Mouse (Mus musculus) embryonic facial prominence, embryonic 12.5 days (tissue): ENCODE data around the gene Tmem101. TPM values are rescaled to one million over a fixed set of nuclear protein-coding genes. Genes with fewer than 3 reads are reported as not detected.
"Not testable (repeated sequence)": the region's sequence is repeated elsewhere in the genome, so short reads cannot be mapped to it uniquely, and the experiment has no call there.

ENCODE experiments used
- ATAC-seq: fragments of 200-750 bp; cut with Nextera tagmentation; 2 replicates; pipeline ENCODE4 v1.8.0; 2017; ENCODE audit not compliant: insufficient number of reproducible peaks, insufficient read depth, low FRiP score, low TSS enrichment
- H3K27ac ChIP-seq: fragments of 300-500 bp; sonication (generic); 2 replicates; pipeline ENCODE4 v1.5.1; 2016; ENCODE audit warnings: mild to moderate bottlenecking
- H3K27me3 ChIP-seq: fragments of 300-500 bp; sonication (generic); 2 replicates; pipeline ENCODE4 v1.6.1; 2016; ENCODE audit warnings: mild to moderate bottlenecking, moderate library complexity
- H3K36me3 ChIP-seq: fragments of 300-500 bp; sonication (generic); 2 replicates; pipeline ENCODE4 v1.6.1; 2016; ENCODE audit warnings: mild to moderate bottlenecking
- H3K4me1 ChIP-seq: fragments of 300-500 bp; sonication (generic); 2 replicates; pipeline ENCODE4 v1.6.1; 2016
- H3K4me2 ChIP-seq: fragments of 300-500 bp; sonication (generic); replicated peaks from 2 replicates; pipeline ENCODE4 v1.6.1; 2016; ENCODE audit warnings: mild to moderate bottlenecking, moderate library complexity
- H3K4me3 ChIP-seq: fragments of 300-500 bp; sonication (generic); 2 replicates; pipeline ENCODE4 v1.5.1; 2016; ENCODE audit warnings: mild to moderate bottlenecking
- H3K9ac ChIP-seq: fragments of 300-500 bp; sonication (generic); 2 replicates; pipeline ENCODE4 v1.6.1; 2016; ENCODE audit warnings: mild to moderate bottlenecking, moderate library complexity
- H3K9me3 ChIP-seq: fragments of 300-500 bp; sonication (generic); 2 replicates; pipeline ENCODE4 v1.6.1; 2016; ENCODE audit warnings: mild to moderate bottlenecking, moderate library complexity
- WGBS: fragments of 180-500 bp; shearing (Covaris S2); methylation state at CpG from one replicate; pipeline ENCODE4 v1.1.7; 2016; 5-methylcytosine and 5-hydroxymethylcytosine counted together
- polyA plus RNA-seq: library from polyadenylated mRNA; unstranded; fragments of >200 nt; fragmentation: Nextera tagmentation; extraction: Ambion mirVana; gene quantifications from 2 replicates; pipeline ENCODE4 v1.2.1, GENCODE M21; 2016

The Tmem101 gene
- polyA plus RNA-seq, 1 experiment from 2014 or later: 44.3 TPM

DNA sequence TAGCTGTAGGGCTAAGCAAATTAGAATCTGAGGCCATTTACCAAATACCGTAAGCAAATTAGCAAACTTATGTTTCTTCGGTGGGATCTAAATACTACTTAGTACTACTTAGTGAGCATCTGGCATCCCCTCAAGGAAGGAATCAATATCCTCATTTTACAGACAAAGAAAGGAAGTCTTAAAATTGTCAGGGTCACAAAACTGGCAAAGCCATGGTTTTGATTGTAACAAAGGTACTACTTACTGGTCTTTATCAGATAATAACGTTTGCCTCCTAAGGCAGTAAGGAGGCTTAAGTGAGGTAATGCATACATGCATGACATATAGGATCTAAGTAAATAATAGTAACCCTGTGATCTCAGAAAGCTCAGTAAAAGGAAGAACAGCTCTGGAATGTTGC, 29.5 kb upstream of the Tmem101 start:
- peaks cover 14% of the 10 kb centered on the region for H3K36me3 ChIP-seq
- no peak overlapping the region for H3K9ac ChIP-seq
- WGBS: 49% methylated on average over 3 of the region's 3 CpGs
- no peaks in the 10 kb centered on the region for H3K27me3 ChIP-seq
- H3K27ac ChIP-seq: 0 out of 2 replicates have a peak overlapping the region, but pooled peaks have one; percentile 92
- peaks cover 21% of the 10 kb centered on the region for H3K4me1 ChIP-seq
- H3K4me3 ChIP-seq: peak overlapping the region; percentile 92
- ATAC-seq: no peak
- H3K4me2 ChIP-seq: peak overlapping the region; percentile 65
- no peaks in the 10 kb centered on the region for H3K9me3 ChIP-seq

GRCm38 (mm10) chr11:102184646-102185495, 28.7 kb upstream of the Tmem101 start, which contains the start of gene Lsm12:
Lsm12 (minus strand) TSS chr11:102185296.
- H3K36me3 ChIP-seq: peaks cover 14% of the 10 kb centered on the region
- no peaks in the 10 kb centered on the region for H3K9me3 ChIP-seq
- peak within 1 kb of the TSS; percentile 89 for H3K9ac ChIP-seq
- peak; percentile 67 for ATAC-seq
- peaks cover 17% of the 10 kb centered on the region for H3K4me1 ChIP-seq
- WGBS: 1% methylated on average over 68 of the region's 70 CpGs
- H3K27me3 ChIP-seq: no peaks in the 10 kb centered on the region
- H3K27ac ChIP-seq: peak within 1 kb of the TSS; percentile 92
- H3K4me3 ChIP-seq: peak within 1 kb of the TSS; percentile 92
- H3K4me2 ChIP-seq: peak within 1 kb of the TSS; percentile 65

DNA sequence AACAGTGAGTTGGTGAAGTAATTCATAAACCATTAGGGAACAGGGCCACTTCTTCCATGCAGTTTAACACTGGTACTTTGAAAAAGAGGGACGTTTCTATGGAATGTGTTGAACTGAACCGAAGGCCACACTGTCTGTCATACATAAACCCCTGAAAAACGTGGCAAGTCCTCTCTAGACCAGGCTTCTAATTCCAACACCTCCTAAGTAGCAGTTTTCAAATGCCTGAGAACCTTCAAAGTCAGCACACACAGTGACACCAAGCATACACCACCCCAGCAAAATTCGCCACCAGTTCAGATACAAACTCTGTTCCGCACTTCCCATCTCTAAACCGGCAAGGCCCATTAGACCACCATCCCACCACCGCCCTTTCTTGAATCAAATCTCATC, 28.0 kb upstream of the Tmem101 start:
- Histone ChIP-seq H3K4me1 (peaks cover 17% of the 10 kb centered on the region), H3K9ac (peak overlapping the region; percentile 89), H3K27me3 (no peaks in the 10 kb centered on the region), H3K4me3 (peak overlapping the region; percentile 92), H3K9me3 (no peaks in the 10 kb centered on the region), H3K4me2 (peak overlapping the region; percentile 65), H3K36me3 (peaks cover 14% of the 10 kb centered on the region), H3K27ac (peak overlapping the region; percentile 92)
- no peak for ATAC-seq
- 6% methylated on average over 7 of the region's 7 CpGs for WGBS

- Histone ChIP-seq H3K27me3 (no peaks in the 10 kb centered on the region), H3K4me3 (no peak overlapping the region), H3K4me2 (no peak overlapping the region), H3K9me3 (no peaks in the 10 kb centered on the region), H3K27ac (no peak overlapping the region), H3K4me1 (peaks cover 13% of the 10 kb centered on the region), H3K36me3 (peaks cover 44% of the 10 kb centered on the region), H3K9ac (no peak overlapping the region)
- no peak for ATAC-seq
Observed at GRCm38 (mm10) chr11:102179836-102180235, 23.6 kb upstream of the Tmem101 start.

DNA sequence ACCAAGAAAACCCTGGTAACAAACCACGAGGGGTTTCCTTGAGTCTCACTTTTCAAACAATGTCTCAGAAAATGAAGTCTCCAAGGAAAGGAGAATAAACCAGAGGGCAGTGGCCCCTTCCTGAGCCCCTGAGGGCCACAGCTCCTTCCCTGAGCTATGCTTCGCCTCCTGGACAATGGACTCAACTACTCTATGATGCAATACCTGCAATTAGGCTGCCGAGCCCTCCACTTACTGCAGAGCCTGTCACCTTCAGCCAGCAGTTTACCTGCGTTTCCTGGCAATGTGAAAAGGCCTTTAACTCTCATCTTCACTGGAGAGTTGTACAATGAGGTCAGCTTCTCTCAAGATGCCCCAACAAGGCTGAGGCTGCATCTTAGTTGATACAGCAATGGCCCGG, 12.5 kb upstream of the Tmem101 start:
- WGBS: 84% methylated on average over 5 of the region's 5 CpGs
- H3K9me3 ChIP-seq: no peaks in the 10 kb centered on the region
- no peak overlapping the region for H3K4me3 ChIP-seq
- ATAC-seq: no peak
- no peaks in the 10 kb centered on the region for H3K4me1 ChIP-seq
- H3K4me2 ChIP-seq: no peak overlapping the region
- H3K27me3 ChIP-seq: no peaks in the 10 kb centered on the region
- H3K27ac ChIP-seq: no peak overlapping the region
- no peak overlapping the region for H3K9ac ChIP-seq
- peaks cover 50% of the 10 kb centered on the region for H3K36me3 ChIP-seq

DNA sequence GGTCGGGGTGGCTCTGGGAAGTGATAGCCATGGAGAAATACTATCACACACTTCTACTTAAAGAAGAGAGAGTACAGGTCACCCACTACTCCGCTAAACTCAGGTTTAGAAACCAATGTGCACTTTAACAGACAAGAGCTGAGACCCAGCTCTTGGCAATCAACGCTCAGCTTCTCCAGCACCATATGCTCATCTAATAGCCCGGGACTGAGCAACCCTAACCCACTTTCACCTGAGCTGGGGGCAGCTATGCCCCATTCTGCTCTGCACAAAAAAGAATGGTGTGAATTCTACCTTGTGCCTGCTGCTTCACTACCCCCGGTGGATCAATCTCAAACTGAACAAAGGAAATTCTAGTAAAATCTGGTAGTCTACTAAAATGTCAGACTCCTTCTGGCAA, 11.3 kb upstream of the Tmem101 start:
- H3K27me3 ChIP-seq: no peaks in the 10 kb centered on the region
- H3K27ac ChIP-seq: no peak overlapping the region
- no peaks in the 10 kb centered on the region for H3K4me1 ChIP-seq
- no peak overlapping the region for H3K9ac ChIP-seq
- no peak overlapping the region for H3K4me3 ChIP-seq
- H3K4me2 ChIP-seq: no peak overlapping the region
- 93% methylated on average over 5 of the region's 5 CpGs for WGBS
- no peaks in the 10 kb centered on the region for H3K9me3 ChIP-seq
- ATAC-seq: no peak
- peaks cover 56% of the 10 kb centered on the region for H3K36me3 ChIP-seq

GRCm38 (mm10) chr11:102165971-102166722, 9.9 kb upstream of the Tmem101 start:
- Histone ChIP-seq H3K27ac (no peak overlapping the region), H3K4me3 (no peak overlapping the region), H3K4me1 (no peaks in the 10 kb centered on the region), H3K27me3 (no peaks in the 10 kb centered on the region), H3K4me2 (no peak overlapping the region), H3K9me3 (no peaks in the 10 kb centered on the region), H3K36me3 (peaks cover 68% of the 10 kb centered on the region), H3K9ac (no peak overlapping the region)
- WGBS: 76% methylated on average over 6 of the region's 6 CpGs
- no peak for ATAC-seq

DNA sequence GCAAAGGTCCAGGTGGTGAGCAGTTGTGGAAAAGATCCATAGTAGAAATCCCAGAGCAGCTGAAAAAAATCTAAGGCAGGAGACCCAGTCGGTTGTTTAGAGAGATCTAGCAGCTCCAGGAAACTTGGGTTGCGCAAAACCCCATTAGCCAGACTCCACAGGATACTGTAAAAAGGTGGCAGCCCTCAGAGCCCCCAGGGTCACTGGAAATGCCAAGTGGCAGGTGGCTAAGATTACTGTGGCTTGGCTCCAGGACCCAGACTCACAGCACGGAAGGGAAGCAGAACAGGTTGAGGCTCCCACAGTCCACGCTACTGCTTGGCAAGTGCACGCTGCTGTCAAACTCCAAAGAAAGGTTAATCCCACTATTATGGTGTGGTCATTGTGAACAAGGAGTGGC, 3.6 kb upstream of the Tmem101 start:
- no peak for ATAC-seq
- 77% methylated on average over 5 of the region's 5 CpGs for WGBS
- no peak overlapping the region for H3K27ac ChIP-seq
- H3K4me3 ChIP-seq: no peak overlapping the region
- no peak overlapping the region for H3K9ac ChIP-seq
- H3K4me2 ChIP-seq: no peak overlapping the region
- peaks cover 9% of the 10 kb centered on the region for H3K4me1 ChIP-seq
- H3K9me3 ChIP-seq: no peaks in the 10 kb centered on the region
- H3K27me3 ChIP-seq: no peaks in the 10 kb centered on the region
- H3K36me3 ChIP-seq: peaks cover 35% of the 10 kb centered on the region

- H3K27me3 ChIP-seq, H3K4me3 ChIP-seq, H3K4me1 ChIP-seq, H3K4me2 ChIP-seq, H3K9me3 ChIP-seq, ATAC-seq, H3K9ac ChIP-seq, H3K27ac ChIP-seq: not testable (repeated sequence)
- 81% methylated on average over 2 of the region's 2 CpGs for WGBS
- H3K36me3 ChIP-seq: peaks cover 28% of the 10 kb centered on the region
Observed at GRCm38 (mm10) chr11:102158024-102158423, 1.8 kb upstream of the Tmem101 start.

GRCm38 (mm10) chr11:102156786-102157089, 534 bp upstream of the Tmem101 start:
- no peak overlapping the region for H3K9ac ChIP-seq
- WGBS: 6% methylated on average over 1 of the region's 1 CpGs
- H3K9me3 ChIP-seq: no peaks in the 10 kb centered on the region
- no peaks in the 10 kb centered on the region for H3K27me3 ChIP-seq
- peaks cover 25% of the 10 kb centered on the region for H3K36me3 ChIP-seq
- no peak overlapping the region for H3K4me3 ChIP-seq
- H3K27ac ChIP-seq: no peak overlapping the region
- peaks cover 9% of the 10 kb centered on the region for H3K4me1 ChIP-seq
- H3K4me2 ChIP-seq: no peak overlapping the region
- ATAC-seq: no peak

DNA sequence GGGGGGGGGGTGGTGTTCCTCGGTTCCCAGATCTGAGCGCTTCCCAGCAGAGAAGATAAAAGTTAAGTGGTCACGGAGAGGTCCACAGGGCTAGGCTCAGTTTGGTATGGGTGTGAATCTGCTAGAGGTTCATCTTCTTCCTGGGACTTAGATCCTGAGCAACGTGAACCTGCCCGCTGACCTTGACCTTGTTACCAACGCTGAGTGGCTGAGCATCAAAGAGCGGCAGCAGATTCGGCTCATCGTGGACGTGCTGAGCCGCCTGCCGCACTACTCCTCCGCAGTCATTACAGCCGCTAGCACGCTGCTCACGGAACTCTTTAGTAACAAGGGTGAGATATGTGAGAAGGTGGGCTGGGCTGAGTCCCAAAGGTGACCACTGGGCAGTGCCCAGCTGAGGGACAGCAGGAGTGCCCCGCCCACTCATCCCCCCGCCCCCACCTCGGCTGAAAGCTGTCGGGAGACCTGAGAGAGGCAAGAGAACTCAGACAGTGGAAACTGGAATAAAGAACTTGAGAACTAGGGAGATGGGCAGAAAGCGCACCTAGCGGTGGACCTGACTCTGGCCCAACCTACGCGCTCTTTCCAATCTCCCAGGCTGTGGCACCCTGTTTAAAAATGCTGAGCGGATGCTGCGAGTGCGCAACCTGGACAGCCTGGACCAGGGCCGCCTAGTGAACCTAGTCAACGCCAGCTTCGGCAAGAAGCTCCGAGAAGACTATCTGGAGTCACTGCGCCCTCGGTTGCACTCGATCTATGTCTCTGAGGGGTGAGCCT, 8.8 kb downstream of the Tmem101 start:
- H3K4me2 ChIP-seq: peak overlapping the region; percentile 27; the same call in 1 of the 2 replicates
- H3K9ac ChIP-seq: no peak overlapping the region
- peak overlapping the region; percentile 13; the same call in 1 of the 2 replicates for H3K4me3 ChIP-seq
- peaks cover 25% of the 10 kb centered on the region for H3K4me1 ChIP-seq
- ATAC-seq: no peak
- H3K27me3 ChIP-seq: peaks cover 71% of the 10 kb centered on the region
- H3K36me3 ChIP-seq: peaks cover 1% of the 10 kb centered on the region
- 12% methylated on average over 34 of the region's 34 CpGs for WGBS
- no peaks in the 10 kb centered on the region for H3K9me3 ChIP-seq
- no peak overlapping the region for H3K27ac ChIP-seq
